Mouse (Mus musculus) retina, adult 2 months (tissue): Measurements from ENCODE around the gene Cldn11.
A peak's percentile ranks its signal among the peaks of the same experiment; 100 is the strongest.
"Not testable (repeated sequence)": the region's sequence is repeated elsewhere in the genome, so short reads cannot be mapped to it uniquely, and the experiment has no call there.

Experiments
- DNase-seq: peaks from one replicate; pipeline ENCODE4 v3.0.0-alpha.2; 2012; ENCODE audit warnings: low read depth, low spot score

Cldn11 gene

GRCm38 (mm10) chr3:31149706-31150105 is at the start of gene Cldn11:
Cldn11 (plus strand) TSS chr3:31149920.
- no peak for DNase-seq

- no peak for DNase-seq
Measured at GRCm38 (mm10) chr3:31100026-31100425, 49.7 kb upstream of the Cldn11 start.

GRCm38 (mm10) chr3:31100802-31101201 is 48.9 kb upstream of the Cldn11 start:
- no peak for DNase-seq

DNA sequence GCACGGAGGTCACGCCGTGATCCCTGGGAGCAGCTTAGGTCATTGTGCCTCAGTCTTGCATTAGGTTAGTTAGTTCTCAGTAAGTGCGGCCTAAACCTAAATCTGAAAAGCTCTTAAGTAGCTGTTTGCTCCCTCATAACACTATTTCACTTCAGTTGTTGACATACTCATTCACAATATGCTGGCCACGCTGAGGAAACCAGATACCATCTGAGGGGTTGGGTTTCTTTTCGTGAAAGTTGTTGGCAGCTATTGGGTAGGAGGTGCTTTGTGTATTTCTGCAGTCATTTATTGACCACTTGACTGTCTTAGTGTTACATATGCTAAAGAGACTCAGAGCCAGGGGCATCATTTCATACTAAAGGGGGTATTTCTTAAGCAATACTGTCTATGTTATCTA is 44.8 kb upstream of the Cldn11 start:
- no peak for DNase-seq

- DNase-seq, result no peak
Measured at GRCm38 (mm10) chr3:31106597-31106996, 43.1 kb upstream of the Cldn11 start.

DNA sequence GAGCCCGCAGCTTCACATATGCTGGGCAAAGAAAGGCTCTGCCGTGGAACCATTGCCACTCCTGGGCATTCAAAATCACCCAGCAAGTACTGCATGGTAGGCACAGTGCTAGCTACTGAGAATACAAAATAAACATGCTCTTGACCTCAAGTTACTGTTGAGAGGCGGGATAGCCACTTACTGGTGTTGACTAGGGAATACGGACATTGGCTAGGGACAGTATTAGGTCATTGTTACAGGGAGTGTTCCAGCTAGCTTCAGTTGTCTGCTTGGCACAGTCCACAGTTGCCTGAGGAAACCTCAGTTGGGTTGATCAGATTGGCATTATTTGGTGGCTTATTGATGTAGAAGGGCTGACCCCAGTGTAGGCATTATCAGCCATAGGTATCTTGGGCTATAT is 42.0 kb upstream of the Cldn11 start:
- no peak for DNase-seq

DNA sequence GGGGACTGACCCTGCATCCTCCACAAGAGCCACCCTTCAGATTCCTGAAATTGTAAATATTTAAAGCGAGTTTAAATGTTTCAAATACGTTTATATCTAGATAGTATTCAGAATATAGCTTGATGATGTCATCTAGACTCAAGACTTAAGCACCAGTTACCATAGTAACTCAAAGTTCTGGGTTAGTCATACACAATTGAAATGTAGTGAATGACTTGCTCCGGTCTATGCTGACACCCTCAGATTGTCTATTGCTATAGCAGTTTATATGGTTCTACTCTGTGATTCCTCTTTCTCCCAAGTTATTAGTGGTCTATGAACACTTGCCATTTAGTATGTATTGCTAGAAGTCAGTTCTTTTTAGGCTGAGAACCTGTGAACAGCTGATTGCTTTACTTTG is 40.6 kb upstream of the Cldn11 start:
- no peak for DNase-seq

DNA sequence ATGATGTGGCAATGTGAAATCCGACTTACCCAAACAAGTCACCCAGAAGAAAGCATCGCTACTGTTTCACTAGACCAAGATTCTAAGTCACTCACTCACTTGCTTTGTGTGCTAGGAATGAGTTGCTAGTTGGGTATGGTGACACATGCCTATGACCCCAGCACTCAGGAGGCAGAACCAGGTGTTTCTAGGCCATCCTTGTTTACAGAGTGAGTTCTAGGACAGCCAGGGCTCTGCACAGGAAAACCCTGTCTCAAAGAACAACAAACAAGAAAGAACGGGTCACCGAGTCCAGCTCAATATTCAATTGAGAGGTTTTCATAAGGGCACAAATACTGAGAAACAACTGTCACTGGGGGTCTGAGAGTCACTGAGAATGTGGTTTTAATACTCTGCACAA is 26.6 kb upstream of the Cldn11 start:
- no peak for DNase-seq

DNA sequence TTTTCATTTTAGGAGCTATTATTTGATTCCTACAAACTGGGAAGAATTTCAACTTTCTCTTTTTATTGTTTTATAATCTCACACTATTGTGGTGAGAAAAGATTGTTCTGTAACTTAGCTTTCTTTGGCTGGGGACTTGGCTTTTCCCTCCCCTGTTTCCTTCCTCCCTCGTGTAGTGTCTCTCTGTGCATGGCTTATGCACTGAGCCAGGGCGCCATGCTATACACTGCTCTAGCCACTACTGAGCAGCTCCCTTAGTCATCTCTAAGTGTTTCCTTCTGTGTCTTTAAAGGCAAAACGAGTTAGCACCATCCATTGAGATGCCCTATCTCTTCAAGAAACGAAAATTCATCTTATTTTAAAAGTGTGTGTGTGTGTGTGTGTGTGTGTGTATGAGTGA is 23.4 kb upstream of the Cldn11 start:
- DNase-seq, result no peak

- no peak for DNase-seq
Measured at GRCm38 (mm10) chr3:31126848-31127247, 22.9 kb upstream of the Cldn11 start.

GRCm38 (mm10) chr3:31129766-31130165 is 20.0 kb upstream of the Cldn11 start:
- DNase-seq, result no peak

GRCm38 (mm10) chr3:31133664-31134063 is 16.1 kb upstream of the Cldn11 start:
- DNase-seq, result no peak

GRCm38 (mm10) chr3:31134246-31134645 is 15.5 kb upstream of the Cldn11 start:
- DNase-seq, result no peak

DNA sequence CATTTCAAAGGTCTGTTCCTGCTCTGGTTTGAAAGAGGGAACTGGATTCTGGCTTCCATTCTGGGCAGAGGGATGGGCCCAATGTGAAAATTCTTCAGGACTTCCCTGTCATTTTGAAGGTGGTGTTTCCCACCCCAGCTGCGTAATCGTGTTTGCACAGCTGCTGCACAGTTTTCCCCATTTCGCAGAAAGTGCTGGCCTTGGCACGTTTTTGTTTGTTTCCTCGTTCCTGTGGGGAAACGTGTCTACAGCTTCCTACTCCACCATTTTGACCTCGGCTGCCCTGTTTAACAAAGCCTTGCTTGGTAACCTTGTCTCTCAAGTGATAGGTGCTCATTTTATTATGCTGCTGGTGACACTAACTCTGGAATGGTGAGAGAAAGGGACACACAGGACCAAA is 15.0 kb upstream of the Cldn11 start:
- no peak for DNase-seq

- not testable (repeated sequence) for DNase-seq
Measured at GRCm38 (mm10) chr3:31136591-31136990, 13.1 kb upstream of the Cldn11 start.

DNA sequence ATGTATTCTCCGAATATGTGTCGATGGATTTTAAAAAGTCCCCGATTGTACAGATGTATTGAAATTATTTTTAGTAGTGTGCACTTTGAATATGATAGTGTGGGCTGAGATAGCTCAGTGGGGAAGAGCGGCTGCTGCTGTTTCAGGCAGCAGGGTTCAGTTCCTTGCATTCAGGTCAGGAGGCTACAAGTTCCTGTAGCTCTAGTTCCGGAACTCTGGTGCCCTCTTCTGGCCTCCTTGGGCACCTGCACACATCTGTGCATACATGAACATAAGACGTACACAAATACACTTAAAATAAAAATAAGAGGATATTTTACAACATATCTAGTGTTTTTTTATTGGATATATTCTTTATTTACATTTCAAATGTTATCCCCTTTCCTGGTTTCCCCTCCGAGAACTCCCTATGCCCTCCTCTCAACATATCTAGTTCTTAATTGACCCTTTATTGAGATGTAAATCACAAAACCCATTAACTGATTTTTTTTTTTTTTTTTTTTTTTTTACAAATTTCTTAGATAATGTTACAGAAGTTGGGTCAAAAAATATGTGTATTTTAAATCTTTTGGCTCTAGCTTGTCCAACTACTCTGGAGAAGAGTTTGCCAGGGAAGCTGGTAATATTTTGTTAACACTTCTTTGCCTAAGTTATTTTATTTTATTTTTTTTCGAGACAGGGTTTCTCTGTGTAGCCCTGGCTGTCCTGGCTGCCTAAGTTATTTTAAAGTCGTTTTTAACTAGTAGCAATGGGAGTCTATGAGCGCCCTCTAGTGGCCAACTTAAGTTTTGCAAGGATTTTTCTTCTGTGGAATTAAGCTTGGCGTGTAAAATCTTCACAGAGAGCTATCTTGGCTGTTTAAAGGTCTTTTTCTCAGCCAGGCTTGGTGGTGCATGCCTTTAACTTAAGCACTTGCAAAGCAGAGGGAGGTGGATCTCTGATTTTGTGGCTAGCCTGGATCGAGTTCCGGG is 11.0 kb upstream of the Cldn11 start:
- peak; percentile 59 for DNase-seq

GRCm38 (mm10) chr3:31141621-31142020 is 8.1 kb upstream of the Cldn11 start:
- DNase-seq, result no peak

- DNase-seq, result not testable (repeated sequence)
Measured at GRCm38 (mm10) chr3:31145222-31145621, 4.5 kb upstream of the Cldn11 start.

DNA sequence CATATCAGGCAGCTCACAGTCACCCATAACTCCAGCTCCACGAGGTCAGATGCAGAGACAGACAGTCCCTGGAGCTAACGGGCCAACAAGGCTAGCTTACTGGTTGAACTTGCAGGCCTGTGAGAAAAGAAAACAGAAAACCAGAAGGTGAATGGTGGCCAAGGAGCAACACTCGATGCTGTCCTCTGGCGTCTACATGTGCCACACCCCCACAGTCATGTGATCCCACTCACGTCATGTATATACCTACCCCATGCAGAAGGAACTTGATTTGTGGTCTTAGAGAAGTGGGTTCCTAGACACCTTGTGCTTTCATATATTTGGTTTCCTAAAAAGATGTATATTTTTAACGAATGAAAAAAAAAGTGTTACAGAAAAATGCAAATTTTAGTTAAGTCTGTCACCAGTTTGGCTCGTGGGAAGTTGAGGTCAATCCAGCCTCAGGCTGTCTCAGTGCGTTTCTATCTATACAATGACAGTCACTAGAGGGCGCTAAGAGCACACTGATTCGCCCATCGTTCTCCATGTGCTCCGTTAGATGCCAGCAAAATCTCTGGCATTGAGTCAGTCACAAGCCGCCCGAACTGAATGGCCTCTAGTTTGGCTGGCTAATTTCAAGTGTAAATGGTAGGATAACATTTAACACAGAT is 4.0 kb upstream of the Cldn11 start:
- DNase-seq, result peak; percentile 61

- no peak for DNase-seq
Measured at GRCm38 (mm10) chr3:31148595-31148994, 1.1 kb upstream of the Cldn11 start.

GRCm38 (mm10) chr3:31152108-31152507 is 2.4 kb downstream of the Cldn11 start:
- DNase-seq, result no peak

GRCm38 (mm10) chr3:31156126-31156525 is 6.4 kb downstream of the Cldn11 start:
- DNase-seq, result no peak

DNA sequence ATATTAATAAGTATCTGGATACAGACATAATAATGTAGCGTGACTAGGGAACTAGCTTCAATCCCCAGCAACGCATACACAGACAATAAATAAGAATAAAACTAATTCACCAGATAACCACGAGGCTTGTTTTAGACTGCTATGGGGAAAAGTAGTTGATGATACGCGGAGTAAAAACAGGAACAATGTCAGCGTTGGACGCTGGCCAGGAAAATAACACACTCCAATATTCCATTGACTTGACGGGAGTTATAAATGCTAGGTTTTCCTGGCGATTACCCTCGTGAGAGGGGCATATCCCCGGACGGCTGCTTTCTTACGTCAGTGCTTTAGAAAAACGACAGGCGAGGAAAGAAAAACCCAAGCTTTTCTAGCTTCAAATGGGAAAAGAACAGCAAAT is 8.1 kb downstream of the Cldn11 start:
- DNase-seq, result no peak
